Mouse (Mus musculus) cortical plate, adult 2 months (tissue): ENCODE measurements at regions not wholly inside any gene's neighbourhood (a gene's known extent, or its start where the extent isn't known, plus 50 kb on each side); places are given as distances from the start of the nearest gene placed in this dataset.

Experiments used
- CTCF ChIP-seq: fragments of 200-500 bp; IDR thresholded peaks from 2 replicates; pipeline ENCODE4 v1.5.1; 2011; ENCODE audit warnings: mild to moderate bottlenecking, control low read depth, low read length; ENCODE audit not compliant: insufficient read depth; ENCODE audit errors: extremely low read depth
- POLR2A ChIP-seq: fragments of 200-500 bp; IDR thresholded peaks from 2 replicates; pipeline ENCODE4 v1.6.1; 2011; ENCODE audit warnings: mild to moderate bottlenecking, low read length, control low read depth; ENCODE audit not compliant: insufficient read depth; ENCODE audit errors: extremely low read depth

GRCm38 (mm10) chr13:97546936-97547335 lies 213.5 kb downstream of the Gm10260 start:
- TF ChIP-seq POLR2A (no peak), CTCF (no peak)
